20 mouse cellular contexts compared by ENCODE assay signal in the genomic region with DNA sequence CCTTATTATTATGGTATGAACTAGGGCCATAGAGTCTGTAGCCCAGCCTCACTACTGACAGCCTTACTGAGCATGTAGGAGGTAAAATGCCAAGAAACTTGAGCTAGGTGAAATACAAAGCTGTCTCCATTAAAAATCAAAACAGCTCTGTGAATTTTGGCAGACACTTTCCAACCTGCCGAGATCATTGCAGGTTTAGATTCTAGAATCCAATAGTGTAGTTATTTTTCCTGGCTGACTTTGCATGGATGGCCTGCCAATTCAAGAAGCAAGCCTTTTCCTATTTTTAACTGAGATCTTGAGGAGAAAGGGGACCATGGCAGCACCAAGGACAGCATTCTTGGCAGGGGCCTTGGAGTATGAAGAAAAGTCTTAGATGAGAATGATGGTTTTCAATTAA. TPM values are rescaled to one million over a fixed set of nuclear protein-coding genes. Genes with fewer than 3 reads are reported as not detected.
DNase-seq lines count a peak whose midpoint lies in the region; ATAC-seq and TF ChIP-seq lines count a peak whose summit lies in the region.
"Had no signal": no experiment of that assay in that cellular context is flagged by ENCODE, and none has a peak within 500 bp of the region (broad histone marks: within the 10 kb centered on the region; RNA-seq: fewer than 3 reads in every experiment).

No protein-coding gene starts in this region.

- no peaks in the 10 kb centered on the region for H3K4me1 ChIP-seq in kidney, postnatal 0 days (replicated peaks; ENCODE audit: insufficient read depth, low read length)
- H3K4me1 ChIP-seq: heart, embryonic 10.5 days; intestine, embryonic 15.5 days had no signal

- no peak overlapping the region for H3K4me2 ChIP-seq in kidney, postnatal 0 days (ENCODE audit: low read length)
- H3K4me2 ChIP-seq: intestine, embryonic 15.5 days had no signal

- H3K9ac ChIP-seq in kidney, postnatal 0 days (ENCODE audit: low read depth, low read length): no peak overlapping the region
- H3K9ac ChIP-seq: intestine, embryonic 15.5 days had no signal

- no peak overlapping the region for H3K27ac ChIP-seq in kidney, postnatal 0 days
- H3K27ac ChIP-seq: heart, embryonic 10.5 days; intestine, embryonic 15.5 days; midbrain, embryonic 10.5 days had no signal

- no peak for TF ChIP-seq CTCF in kidney, postnatal 0 days (IDR thresholded peaks at IDR 0.05; ENCODE audit: low read depth)

- H3K4me3 ChIP-seq in kidney, postnatal 0 days (replicated peaks; ENCODE audit: low read depth, low read length): no peak overlapping the region
- H3K4me3 ChIP-seq: heart, embryonic 10.5 days; intestine, embryonic 15.5 days; midbrain, embryonic 10.5 days had no signal

- DNase-seq in cerebellum, adult 11 months: peak; percentile 13
- no peak for DNase-seq in cerebellum, postnatal 4 days (ENCODE audit: low spot score in 2 of 2)
- DNase-seq in kidney, postnatal 0 days (ENCODE audit: low spot score): peak; percentile 1
- no peak for DNase-seq in kidney, adult 18-20 months
- peak; percentile 2 for DNase-seq in adipocyte (ENCODE audit: low spot score)
- peak; percentile 14 to 25 for DNase-seq in cerebellum, postnatal 10 days
- no peak for DNase-seq in spleen, postnatal 10 days (ENCODE audit: low spot score in 2 of 2)
- DNase-seq in thymus, postnatal 10 days (ENCODE audit: low spot score in 2 of 2): no peak
- DNase-seq: adrenal gland, adult 2 months; lung, postnatal 10 days; right cerebral cortex, adult 18-20 months; right cerebral cortex, postnatal 4 days; thymus, adult 18-20 months; thymus, postnatal 4 days had no signal

- no peaks in the 10 kb centered on the region for H3K27me3 ChIP-seq in kidney, postnatal 0 days (ENCODE audit: insufficient read depth, low read length)
- H3K27me3 ChIP-seq: intestine, embryonic 15.5 days had no signal

- 66% methylated on average over 1 of the region's 1 CpGs for WGBS in kidney, postnatal 0 days

- no peak for ATAC-seq in kidney, postnatal 0 days (replicated peaks; ENCODE audit: low FRiP score, low read depth)
- ATAC-seq: hindbrain, embryonic 16.5 days; intestine, embryonic 15.5 days had no signal

- no peaks in the 10 kb centered on the region for H3K36me3 ChIP-seq in kidney, postnatal 0 days (ENCODE audit: insufficient read depth, low read length)
- H3K36me3 ChIP-seq: heart, embryonic 10.5 days; intestine, embryonic 15.5 days; midbrain, embryonic 10.5 days had no signal

- no peaks in the 10 kb centered on the region for H3K9me3 ChIP-seq in kidney, postnatal 0 days (replicated peaks; ENCODE audit: low read length)
- H3K9me3 ChIP-seq: heart, embryonic 10.5 days; intestine, embryonic 15.5 days; midbrain, embryonic 10.5 days had no signal

RNA-seq across cellular contexts. Expression of gene Smpx, which starts 35.6 kb away (rescaled TPM):
- 11.6 and 12.6 TPM in 2 replicates for polyA plus RNA-seq in kidney, postnatal 0 days (2015; fragmentation: Nextera tagmentation; extraction: Ambion mirVana)
- polyA plus RNA-seq: forebrain, embryonic 11.5 days; hindbrain, embryonic 16.5 days; liver, adult 2 months; midbrain, embryonic 10.5 days had no signal

Comparison
In these comparisons a context has a peak if more than half of its experiments do, and no peak if none do; other contexts are left out.
1. DNase-seq: peak in cerebellum, adult 11 months (single experiment), kidney, postnatal 0 days (single experiment), adipocyte (single experiment) and cerebellum, postnatal 10 days (2 of 2); none in cerebellum, postnatal 4 days (0 of 2), kidney, adult 18-20 months (single experiment), spleen, postnatal 10 days (0 of 2) and thymus, postnatal 10 days (0 of 2).